Mouse (Mus musculus) liver, adult 2 months (tissue): ENCODE results near the gene Fabp6.

Experiments used
- CTCF ChIP-seq: fragments of 200-500 bp; IDR thresholded peaks from 2 replicates; pipeline ENCODE4 v1.5.1; 2011; ENCODE audit warnings: low read depth, low read length, control low read depth
- POLR2A ChIP-seq: fragments of 200-500 bp; IDR thresholded peaks from 2 replicates; pipeline ENCODE4 v1.6.1; 2011; ENCODE audit warnings: low read length, control low read depth; ENCODE audit not compliant: insufficient read depth; ENCODE audit errors: extremely low read depth

DNA sequence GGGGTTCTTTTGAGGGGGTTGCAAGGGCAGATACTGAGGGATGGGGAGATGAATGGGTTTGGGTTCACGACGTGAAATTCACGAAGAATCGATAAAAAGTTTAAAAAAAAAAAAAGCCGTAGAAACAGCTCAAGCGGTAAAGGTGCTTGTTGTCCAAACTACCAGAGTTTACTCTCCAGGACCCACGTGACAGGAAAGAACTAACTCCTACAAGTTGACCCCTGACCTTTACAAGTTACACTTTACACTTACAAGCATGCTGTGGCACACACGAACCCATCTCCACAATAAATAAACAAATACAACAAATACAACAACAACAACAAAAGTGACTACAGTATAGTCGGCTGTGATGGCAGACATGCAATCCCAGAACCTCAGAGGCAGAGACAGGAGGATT, 30.3 kb upstream of the Fabp6 start:
- TF ChIP-seq POLR2A (no peak), CTCF (no peak)
